Mouse (Mus musculus): ENCODE measurements around the gene Slc35b3. TPM values are rescaled to one million over a fixed set of nuclear protein-coding genes. Genes with fewer than 3 reads are reported as not detected.

Gene Slc35b3
- polyA plus RNA-seq, 1 experiment from 2014 or later: 40.2 TPM

- no peaks in the 10 kb centered on the region for H3K9me3 ChIP-seq (ENCODE audit: low read length)
- no peak overlapping the region for H3K27ac ChIP-seq (ENCODE audit: low read length)
- no peak for TF ChIP-seq EP300 (IDR thresholded peaks at IDR 0.05)
- TF ChIP-seq CTCF (IDR thresholded peaks at IDR 0.05): no peak
- no peaks in the 10 kb centered on the region for H3K4me1 ChIP-seq (ENCODE audit: insufficient read depth, low read depth, low read length)
- no peak overlapping the region for H3K4me3 ChIP-seq (ENCODE audit: low read depth, low read length)
- 62% methylated on average over 3 of the region's 3 CpGs for WGBS
- ATAC-seq: no peak
- no peak overlapping the region for H3K4me2 ChIP-seq (replicated peaks; ENCODE audit: low read depth, low read length)
- H3K27me3 ChIP-seq (replicated peaks; ENCODE audit: insufficient read depth, low read length): no peaks in the 10 kb centered on the region
- H3K36me3 ChIP-seq (ENCODE audit: insufficient read depth, low read length): no peaks in the 10 kb centered on the region
- DNase-seq (ENCODE audit: low spot score): no peak
- no peak overlapping the region for H3K9ac ChIP-seq (replicated peaks; ENCODE audit: low read depth)
Observed at GRCm38 (mm10) chr13:38892364-38892763, 68.3 kb downstream of the Slc35b3 start.

All from lung, postnatal 0 days (tissue).